Mouse (Mus musculus): ENCODE data around the gene Slc25a43. TPM values are rescaled to one million over a fixed set of nuclear protein-coding genes. Genes with fewer than 3 reads are reported as not detected.
A peak's percentile ranks its signal among the peaks of the same experiment; 100 is the strongest.

Gene Slc25a43
- under 1 TPM in 1 of 2 experiments, not detected in 1; 0.25 TPM for total RNA-seq (2021)
- long read RNA-seq, experiment 1 = 0 reads
- long read RNA-seq, experiment 2 = 0 reads

DNA sequence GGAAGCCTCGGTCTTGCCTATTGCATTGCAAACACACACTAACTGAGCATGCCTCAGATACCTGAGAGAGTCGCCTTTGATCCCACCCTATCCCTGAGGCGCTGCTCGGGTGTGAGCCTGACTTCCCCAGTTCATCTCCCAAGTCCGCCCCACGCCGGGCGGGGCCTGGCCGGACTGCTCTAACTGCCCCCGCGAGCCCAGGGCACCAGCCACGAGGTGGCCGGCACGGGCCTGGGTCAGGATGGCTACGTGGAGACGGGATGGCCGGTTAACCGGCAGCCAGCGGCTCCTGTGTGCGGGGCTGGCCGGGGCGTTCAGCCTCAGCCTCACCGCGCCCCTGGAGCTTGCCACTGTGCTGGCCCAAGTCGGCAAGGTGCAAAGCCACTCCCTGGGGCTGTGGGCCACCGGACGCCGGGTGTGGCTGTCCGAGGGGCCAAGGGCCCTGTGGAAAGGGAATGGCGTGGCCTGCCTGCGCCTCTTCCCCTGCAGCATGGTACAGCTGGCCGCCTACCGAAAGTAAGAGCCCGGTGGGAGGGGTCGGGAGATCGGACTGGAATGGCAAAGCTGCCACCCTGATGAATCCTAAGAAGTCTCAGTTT lies at the start of gene Slc25a43:
Gene Slc25a43, plus strand, starts transcription at position 157 of the 599 bp plus-strand sequence.
- intact Hi-C loops (cut with DNase I; ENCODE audit: low total_unique reads) = no loop called here
- DNase-seq = peak; percentile 9

DNA sequence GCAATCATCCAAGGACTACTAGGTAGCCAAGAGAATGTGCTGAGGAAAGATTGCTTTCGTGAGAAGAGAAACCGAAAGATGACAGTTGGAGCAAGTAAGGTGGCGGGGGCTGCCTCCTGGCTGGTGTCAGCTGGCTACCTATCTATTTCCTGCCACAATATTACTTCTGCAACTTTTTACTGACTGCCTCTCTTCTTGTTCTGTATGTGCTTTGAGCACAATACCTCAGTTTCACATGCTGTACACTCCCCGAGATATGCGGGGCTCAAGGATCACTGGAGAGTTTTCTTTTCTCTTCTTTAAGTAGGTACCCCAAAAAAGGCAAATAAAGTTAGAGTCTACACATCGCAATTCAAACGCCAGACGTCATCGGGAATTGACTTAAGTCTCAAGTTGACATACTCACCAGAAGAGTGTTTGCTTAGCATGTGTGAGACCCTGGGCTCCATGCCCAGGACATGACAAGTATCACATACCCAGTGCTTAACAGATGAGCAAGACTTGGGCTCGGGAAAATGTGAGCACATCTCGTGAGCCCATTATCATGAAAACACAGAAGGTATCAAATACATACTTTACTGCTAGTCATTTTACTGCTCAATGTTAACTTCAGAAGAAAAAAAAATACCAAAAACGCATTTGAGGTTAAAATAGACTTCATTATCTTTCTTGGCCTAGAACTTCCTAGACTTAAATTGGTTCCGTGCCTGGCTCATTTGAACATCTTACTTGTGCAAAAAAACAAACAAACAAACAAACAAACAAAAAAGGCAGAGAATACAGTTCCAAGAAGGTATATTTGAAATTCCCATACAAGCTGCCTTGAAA lies 3.1 kb upstream of the Slc25a43 start:
- DNase-seq = no peak
- intact Hi-C loops (cut with DNase I; ENCODE audit: low total_unique reads) = no loop called here

DNA sequence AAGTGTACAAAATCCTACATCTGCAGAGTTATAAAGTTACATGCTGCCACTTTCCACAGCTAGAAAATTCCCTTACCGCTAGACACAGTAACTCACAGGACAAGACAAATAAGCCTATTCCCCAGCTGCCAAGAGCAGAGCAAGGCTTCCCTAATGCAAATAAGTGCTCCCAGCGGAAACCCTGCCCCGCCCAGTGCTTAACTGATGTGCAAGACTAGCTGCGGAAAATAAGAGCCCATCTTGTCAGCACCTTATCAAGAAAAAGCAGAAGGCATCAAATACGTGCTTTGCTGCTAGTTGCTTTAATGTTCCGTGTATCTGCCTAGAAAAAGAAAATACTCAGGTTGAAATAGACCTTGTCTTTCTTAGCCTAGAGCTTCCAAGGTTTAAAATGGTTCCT lies 2.2 kb upstream of the Slc25a43 start:
- intact Hi-C loops (cut with DNase I; ENCODE audit: low total_unique reads) = no loop called here
- no peak for DNase-seq

DNA sequence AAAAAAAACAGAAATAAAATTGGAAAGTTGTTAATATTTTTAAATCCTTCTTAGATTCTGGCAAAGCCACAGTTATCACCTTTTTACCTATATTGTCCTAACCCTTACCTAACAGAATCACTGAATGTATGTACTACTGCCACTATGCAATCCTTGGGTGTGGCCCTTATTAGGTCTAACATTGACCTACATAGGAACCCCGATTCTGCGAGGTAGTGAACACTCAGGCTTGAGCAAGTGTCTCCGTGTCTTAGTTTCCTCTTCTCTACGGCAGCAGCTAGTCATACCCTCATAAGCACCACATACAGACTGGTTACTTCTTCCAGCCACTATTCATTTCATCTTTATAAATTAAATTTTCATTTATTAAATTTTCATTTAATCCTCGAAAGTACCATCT lies 715 bp upstream of the Slc25a43 start:
- DNase-seq = no peak
- intact Hi-C loops (cut with DNase I; ENCODE audit: low total_unique reads) = no loop called here

DNA sequence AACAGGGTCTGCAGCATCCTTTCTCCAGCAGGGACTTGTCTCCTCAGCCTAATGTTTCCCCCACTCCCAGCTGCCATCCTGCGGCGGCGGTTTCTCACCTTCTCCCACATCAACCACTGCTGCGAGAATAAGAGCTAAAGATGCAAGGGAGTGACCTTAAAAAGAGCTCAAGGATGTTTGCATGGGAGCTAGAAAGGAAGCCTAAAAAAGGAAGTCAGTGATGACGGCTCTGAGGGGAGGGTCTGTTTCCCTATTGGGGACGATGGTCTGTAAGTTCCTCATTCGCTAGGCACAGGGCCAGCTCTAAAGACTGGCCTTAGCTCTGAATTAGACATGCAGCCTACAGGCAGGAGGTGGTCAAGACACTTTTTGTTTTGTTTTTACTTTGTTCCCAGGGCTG lies 1.3 kb downstream of the Slc25a43 start:
- intact Hi-C loops (cut with DNase I; ENCODE audit: low total_unique reads) = no loop called here
- peak; percentile 7 for DNase-seq

DNA sequence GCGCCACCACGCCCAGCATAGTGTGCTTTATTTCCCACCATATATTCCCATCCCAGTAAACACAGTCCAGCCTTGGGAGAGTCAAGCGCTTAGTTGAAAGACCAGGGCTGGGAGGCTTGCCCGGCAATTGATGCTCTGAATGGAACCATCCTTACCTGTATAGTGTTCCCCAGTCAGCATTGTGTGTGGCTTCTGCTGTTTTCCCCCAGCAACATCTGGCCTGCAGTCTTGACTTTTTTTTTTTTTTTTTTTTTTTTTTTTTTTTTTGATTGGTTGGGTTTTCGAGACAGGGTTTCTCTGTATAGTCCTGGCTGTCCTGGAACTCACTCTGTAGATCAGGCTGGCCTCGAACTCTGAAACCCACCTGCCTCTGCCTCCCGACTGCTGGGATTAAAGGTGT lies 1.9 kb downstream of the Slc25a43 start:
- intact Hi-C loops (cut with DNase I; ENCODE audit: low total_unique reads) = no loop called here

DNA sequence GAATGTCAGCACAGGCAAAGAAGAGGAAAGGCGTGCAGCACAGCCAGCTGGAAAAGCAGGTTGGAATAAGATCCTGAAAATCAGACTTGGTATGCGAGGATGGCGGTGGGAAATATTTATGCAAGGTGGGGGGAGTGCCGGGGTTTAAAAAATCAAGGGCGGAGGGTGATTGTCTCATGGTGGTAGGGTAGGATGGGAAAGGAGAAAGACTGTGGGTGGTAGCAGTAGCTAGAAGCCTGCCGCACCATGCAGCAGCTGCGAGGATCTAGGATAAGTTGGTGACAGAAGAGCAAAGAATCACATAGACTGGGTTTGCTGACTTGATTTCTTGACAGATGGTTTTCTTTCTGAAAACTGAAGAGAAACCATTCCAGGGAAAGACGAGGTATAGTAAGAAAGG lies 3.3 kb downstream of the Slc25a43 start:
- no peak for DNase-seq
- intact Hi-C loops (cut with DNase I; ENCODE audit: low total_unique reads) = no loop called here

More for the DNA sequence above, 1.9 kb downstream of the Slc25a43 start:
- no peak for DNase-seq

DNA sequence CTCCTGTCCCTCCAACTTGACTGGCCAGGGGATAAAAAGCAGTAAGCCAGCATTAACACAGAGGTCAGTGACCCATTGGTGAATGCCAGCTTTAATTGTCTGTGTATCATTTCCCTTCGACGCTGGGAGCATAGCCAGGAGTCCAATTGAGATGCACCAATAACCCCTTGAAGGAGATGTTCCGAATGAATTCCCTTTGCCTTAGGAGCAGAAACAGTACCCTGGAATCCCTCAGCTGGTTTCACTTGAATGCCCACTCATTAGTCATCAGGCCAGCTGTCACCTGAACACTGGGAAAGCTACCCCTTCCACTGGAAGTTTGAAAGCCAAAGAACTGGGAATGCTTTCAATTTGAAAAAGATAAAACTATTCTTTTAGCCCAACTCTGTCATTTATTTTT lies 5.1 kb downstream of the Slc25a43 start:
- intact Hi-C loops (cut with DNase I; ENCODE audit: low total_unique reads) = no loop called here
- no peak for DNase-seq

DNA sequence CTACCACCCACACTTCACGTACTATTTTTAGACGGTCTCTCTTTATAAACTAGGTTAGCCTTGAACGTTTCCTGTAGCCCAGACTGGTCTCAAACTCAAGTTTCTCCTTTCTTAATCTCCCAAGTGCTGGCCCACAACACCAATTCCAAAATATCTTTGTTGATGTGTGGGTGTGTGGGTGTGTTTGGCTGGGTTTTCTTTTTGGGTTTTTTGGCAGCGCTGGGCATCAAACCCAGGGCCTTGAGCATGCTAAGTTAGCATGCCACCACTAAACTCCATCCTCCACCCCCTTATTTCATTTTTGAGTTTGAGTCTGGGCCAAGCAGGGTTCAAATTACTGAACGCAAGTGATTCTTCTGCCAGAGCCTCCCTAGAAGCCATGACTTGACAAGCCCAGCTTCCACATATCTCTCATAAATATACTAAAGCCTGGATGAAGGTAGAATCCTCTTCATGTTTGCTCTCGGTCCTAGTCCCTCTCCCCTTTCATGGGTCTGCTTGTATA lies 5.9 kb downstream of the Slc25a43 start:
- intact Hi-C loops (cut with DNase I; ENCODE audit: low total_unique reads) = no loop called here
- no peak for DNase-seq

DNA sequence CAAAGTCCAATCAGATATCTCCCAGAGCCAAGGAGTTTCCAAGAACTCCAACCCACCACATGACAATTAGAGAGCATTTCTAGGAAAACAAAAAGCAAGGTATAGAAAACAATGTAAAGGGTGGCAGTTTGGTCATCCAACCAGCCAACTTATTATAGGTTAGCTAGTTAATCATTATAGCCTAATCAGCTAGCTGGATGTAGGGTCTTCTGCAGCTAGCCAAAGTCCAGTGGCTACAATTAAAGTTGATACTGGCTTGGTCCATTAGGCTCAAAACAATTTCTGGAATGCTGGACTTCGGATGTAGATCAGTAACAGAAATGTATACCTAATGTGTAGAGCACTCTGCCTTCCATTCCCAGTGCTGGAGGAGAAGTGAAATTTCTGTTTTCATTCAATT lies 7.1 kb downstream of the Slc25a43 start:
- DNase-seq = no peak
- intact Hi-C loops (cut with DNase I; ENCODE audit: low total_unique reads) = no loop called here

DNA sequence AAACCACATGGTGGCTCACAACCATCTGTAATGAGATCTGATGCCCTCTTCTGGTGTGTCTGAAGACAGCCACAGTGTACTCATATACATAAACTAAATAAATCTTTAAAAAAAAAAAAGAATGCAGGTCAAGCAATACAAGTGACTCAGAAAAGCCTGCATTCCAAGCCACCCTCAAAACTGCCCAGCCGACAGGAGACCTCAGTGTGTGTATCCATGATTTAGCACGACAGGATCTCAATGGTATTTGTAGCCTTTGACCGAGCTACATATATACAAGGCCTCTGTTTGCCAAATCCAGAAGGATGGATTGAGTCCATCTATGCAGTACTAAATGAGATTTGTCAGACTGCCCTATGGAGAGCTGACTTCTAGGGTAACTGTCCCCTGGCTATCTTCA lies 9.1 kb downstream of the Slc25a43 start:
- intact Hi-C loops (cut with DNase I; ENCODE audit: low total_unique reads) = no loop called here
- no peak for DNase-seq

DNA sequence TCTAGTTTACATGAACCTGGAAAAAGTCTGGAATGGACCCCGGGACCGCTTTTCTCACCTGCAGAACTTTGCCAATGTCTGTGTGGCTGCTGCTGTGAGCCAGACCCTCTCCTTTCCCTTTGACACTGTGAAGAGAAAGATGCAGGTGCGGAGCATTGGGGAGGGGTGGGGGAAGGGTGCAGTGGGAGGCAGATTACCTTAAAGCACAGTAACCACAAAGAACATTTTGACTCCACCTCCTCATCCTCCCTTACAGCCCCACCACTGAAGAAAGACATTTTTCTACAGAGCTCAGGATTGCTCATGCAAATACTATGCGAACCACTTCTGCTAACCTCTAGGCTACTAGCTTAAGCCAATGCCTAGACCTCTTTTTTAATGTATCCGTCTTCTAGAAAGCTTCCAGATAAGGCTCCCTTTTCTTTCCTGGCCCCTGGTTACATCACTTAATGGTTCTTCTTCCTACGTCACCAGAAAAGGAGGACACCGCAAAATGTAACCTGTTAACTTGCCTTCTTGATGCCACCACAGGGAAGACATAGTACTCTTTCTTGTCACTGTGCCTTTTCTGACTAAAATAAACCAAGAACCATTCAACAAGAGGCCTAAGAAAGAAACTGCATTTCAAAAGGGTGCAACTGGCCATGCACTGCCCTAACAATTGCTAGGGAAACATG lies 14.5 kb downstream of the Slc25a43 start:
- intact Hi-C loops (cut with DNase I; ENCODE audit: low total_unique reads) = no loop called here
- no peak for DNase-seq

DNA sequence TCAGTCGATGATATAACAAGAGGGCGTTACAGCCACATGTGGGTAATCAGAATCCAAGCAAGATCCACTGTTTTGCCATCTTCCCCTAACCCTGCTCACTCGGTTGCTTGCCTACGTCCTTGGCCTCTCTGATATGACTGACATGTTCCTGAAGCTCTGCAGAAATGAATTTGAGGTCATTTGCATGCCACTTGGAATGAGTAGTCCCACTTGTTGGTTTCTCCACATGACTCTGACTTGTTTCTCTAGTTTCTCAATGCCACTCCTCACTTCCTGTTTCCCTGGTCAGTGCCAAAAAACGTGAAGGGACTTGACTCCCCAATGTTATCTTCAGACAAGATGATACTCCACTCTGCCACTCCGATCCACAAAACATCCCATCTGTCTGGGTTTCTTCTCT lies 15.1 kb downstream of the Slc25a43 start:
- intact Hi-C loops (cut with DNase I; ENCODE audit: low total_unique reads) = no loop called here

DNA sequence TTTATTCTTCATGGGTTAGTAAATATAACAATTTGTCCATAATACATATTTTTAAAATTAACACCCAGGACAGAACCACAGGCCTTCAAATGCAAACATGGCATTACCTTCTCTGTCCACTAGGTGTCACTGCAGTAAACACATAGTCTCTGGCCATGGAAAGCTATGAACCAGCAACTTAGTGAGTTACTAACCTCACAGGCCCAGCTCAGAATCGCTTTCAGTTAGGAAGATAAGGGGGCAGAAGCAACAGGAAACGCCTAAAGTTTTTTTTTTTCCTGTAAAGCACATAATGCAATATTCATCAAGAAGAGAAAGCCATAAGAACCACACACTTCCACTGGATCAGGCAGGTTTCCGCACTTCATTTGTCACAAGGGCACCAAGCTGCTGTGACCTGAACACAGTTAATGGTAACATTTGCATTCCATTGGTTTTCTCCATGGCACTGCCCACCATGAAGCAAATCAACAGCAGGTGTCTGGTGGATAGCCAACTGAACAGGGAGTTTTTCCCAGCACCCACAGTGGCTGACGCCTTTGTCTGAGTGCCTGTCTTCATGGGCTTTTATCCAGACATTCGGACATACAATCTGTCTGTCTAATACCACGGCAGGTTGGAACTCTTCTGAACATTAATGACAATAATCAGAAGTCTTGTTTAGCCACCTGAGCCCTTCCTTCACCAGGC lies 17.6 kb downstream of the Slc25a43 start:
- intact Hi-C loops (cut with DNase I; ENCODE audit: low total_unique reads) = loop anchor here (5.0 kb wide), 1 partner anchor 71 kb away; no protein-coding TSS in a partner anchor
- DNase-seq = peak; percentile 8

More for the DNA sequence above, 15.1 kb downstream of the Slc25a43 start:
- no peak for DNase-seq

DNA sequence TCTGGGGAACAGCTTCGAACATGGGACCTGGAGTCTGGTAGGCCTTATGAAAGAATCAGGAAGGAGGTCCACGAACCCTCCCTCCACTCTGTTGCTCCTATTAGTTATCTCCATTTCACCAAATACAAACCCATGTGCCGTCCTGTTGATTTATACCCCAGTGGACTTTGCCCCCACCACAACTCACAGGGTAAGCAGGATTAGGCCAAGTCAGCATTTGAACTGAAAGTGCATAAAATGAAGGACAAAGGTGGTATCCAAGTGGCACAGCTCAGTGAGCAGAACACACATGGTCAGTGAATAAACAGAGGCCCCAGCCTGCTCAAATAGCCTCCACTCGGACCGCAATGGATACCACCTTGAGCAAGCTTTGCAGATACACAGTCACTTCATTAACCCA lies 18.8 kb downstream of the Slc25a43 start:
- intact Hi-C loops (cut with DNase I; ENCODE audit: low total_unique reads) = loop anchor here (5.0 kb wide), 1 partner anchor 70 kb away; no protein-coding TSS in a partner anchor
- no peak for DNase-seq

DNA sequence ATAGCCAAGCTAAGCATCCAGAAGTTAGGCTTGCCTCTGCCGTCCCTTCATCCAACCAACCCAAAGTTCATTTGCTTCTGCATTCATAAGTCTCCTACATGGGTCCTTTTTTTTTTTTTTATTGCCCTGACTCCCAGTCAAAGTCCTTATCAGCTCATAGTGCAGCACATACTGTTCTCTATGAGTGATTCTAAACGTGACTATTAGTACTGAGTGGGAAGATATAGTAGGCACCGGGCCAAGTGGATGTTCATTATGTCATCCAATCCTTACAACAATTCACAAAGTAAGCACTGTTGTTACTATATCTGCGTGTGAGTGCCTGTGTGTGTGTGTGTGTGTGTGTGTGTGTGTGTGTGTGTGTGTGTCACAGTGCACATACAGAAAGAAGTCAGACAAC lies 19.4 kb downstream of the Slc25a43 start:
- no peak for DNase-seq
- intact Hi-C loops (cut with DNase I; ENCODE audit: low total_unique reads) = loop anchor here (5.0 kb wide), 1 partner anchor 69 kb away; no protein-coding TSS in a partner anchor

DNA sequence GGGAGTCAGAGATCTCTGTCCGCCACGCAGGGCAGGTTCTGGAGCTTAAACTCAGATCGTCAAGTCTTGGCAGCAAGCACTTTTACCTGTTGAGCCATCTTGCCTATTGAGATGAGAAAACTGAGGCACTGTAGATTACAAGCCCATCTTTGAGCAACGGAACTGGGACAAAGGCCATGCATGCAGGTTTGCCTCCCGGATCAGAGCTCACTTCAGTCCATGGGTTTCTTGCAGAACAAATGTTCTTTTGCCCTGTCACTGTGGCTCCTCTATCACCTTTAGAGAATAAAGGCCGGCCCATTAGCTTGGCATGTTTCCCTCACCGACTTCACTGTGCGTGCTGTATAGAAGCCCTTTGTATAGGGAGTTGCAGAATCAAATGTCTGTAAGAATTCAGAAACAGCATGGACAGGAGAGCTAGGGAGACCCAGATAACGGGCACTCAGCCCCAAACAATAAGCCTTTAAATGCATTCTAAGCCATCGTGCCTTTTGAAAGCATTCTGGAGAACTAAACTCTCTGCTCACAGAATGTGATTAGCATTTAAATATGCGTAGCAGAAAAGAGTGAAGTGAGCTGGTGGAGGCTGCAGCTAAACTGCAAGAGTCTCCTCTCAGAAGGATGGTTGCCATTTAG lies 20.0 kb downstream of the Slc25a43 start:
- intact Hi-C loops (cut with DNase I; ENCODE audit: low total_unique reads) = loop anchor here (5.0 kb wide), 1 partner anchor 69 kb away; no protein-coding TSS in a partner anchor
- DNase-seq = no peak

DNA sequence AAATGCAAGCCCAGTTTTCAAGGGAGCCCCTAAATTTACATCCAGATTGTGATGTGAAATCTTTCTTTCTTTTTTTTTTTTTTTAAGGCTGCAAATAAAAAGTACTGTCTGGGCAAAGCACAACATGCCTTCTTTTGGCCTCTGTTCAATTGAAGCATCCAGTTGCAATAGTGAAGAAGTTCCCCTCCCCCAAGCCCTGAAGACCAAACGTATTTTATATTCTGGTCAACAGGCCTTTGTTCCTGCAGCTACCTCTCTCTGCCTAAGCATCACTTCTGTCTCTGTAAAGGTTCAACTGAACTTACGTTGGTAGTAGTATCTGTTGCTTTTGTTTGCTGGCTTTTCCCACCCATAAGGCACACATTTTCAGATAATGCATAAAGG lies 20.5 kb downstream of the Slc25a43 start:
- intact Hi-C loops (cut with DNase I; ENCODE audit: low total_unique reads) = loop anchor here (5.0 kb wide), 1 partner anchor 68 kb away; no protein-coding TSS in a partner anchor
- no peak for DNase-seq

DNA sequence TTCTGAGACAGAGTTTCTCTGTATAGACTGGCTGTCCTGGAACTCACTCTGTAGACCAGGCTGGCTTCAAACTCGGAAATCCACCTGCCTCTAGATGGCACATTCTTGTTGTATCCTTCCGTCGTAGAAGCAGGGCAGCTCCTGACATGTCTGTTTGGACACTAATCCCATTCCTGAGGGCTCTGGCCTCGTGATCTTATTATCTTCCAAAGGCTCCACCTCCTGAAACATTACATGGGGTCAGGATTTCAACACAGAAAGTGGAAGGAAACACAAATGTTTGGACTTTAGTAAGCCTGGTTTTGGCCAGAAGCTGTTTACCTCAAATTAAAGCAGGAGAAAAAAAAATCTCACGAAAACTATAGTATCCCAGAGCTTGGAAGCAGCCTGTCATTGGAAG lies 23.9 kb downstream of the Slc25a43 start:
- no peak for DNase-seq
- intact Hi-C loops (cut with DNase I; ENCODE audit: low total_unique reads) = no loop called here

All from gastrocnemius, postnatal 14 days (tissue).